Mouse (Mus musculus) bone marrow macrophage, adult 2 months (primary cell): ENCODE data around the gene Ilvbl.

Experiments
- CTCF ChIP-seq: IDR thresholded peaks from 2 replicates; pipeline ENCODE4 v1.5.1; 2012; ENCODE audit warnings: low read depth, mild to moderate bottlenecking, low read length, moderate library complexity
- POLR2A ChIP-seq: IDR thresholded peaks from 2 replicates; pipeline ENCODE4 v1.6.1; 2012; ENCODE audit warnings: mild to moderate bottlenecking, low read depth, low read length, borderline replicate concordance

GRCm38 (mm10) chr10:78583347-78583746 is 9.2 kb downstream of the Ilvbl start:
- TF ChIP-seq POLR2A (no peak), CTCF (no peak)
